Mouse (Mus musculus): ENCODE measurements at regions not wholly inside any gene's neighbourhood (a gene's known extent, or its start where the extent isn't known, plus 50 kb on each side); places are given as distances from the start of the nearest gene placed in this dataset.

DNA sequence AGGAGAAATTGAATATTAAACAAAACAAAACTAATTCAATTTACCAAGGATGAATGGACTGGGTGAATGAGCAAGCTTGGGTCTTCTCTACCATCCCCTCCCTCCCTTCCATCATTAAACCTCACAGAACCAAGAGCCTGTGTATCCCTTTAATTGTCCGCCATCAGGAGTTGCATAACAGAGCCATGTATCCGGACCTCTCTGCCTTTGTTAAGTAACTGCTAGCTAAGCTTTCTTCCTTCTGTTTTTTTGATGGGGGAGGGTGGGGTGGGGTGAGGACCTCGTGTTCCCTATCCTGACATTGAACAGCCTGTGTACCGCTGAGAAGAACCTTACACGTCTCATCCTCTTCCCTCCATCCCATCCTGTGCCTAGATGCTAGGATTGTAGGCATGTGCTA, 274.0 kb downstream of the Pmp22 start:
- DNase-seq: no peak

GRCm38 (mm10) chr11:63404719-63405118, 275.9 kb downstream of the Pmp22 start:
- peak; percentile 63 to 91 for DNase-seq

DNA sequence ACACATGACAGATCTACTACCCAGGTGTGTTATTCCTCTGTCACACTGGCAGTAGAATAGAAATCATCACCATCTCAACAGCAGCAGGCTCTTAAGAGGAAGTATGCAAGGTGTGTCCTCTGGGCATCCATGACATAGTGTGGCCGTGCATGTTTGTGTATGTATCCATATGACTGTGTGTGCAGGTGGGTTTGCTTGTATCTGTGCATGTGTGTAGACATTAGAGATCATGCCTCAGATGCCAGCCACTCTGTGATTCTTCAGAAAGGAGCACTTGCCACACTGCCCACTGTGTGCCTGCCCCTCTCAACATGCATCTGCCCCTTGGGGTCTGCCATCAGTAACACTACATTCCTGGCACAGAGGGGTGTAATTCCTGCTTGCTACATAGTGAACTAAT, 280.6 kb downstream of the Pmp22 start:
- no peak for DNase-seq

- DNase-seq: no peak
Measured at GRCm38 (mm10) chr11:63410921-63411320, 282.1 kb downstream of the Pmp22 start.

- no peak for DNase-seq
Measured at GRCm38 (mm10) chr11:63412364-63412991, 283.7 kb downstream of the Pmp22 start.

GRCm38 (mm10) chr11:63413106-63413505, 284.3 kb downstream of the Pmp22 start:
- peak; percentile 31 to 51 for DNase-seq

- DNase-seq: no peak
Measured at GRCm38 (mm10) chr11:63413621-63414020, 284.8 kb downstream of the Pmp22 start.

DNA sequence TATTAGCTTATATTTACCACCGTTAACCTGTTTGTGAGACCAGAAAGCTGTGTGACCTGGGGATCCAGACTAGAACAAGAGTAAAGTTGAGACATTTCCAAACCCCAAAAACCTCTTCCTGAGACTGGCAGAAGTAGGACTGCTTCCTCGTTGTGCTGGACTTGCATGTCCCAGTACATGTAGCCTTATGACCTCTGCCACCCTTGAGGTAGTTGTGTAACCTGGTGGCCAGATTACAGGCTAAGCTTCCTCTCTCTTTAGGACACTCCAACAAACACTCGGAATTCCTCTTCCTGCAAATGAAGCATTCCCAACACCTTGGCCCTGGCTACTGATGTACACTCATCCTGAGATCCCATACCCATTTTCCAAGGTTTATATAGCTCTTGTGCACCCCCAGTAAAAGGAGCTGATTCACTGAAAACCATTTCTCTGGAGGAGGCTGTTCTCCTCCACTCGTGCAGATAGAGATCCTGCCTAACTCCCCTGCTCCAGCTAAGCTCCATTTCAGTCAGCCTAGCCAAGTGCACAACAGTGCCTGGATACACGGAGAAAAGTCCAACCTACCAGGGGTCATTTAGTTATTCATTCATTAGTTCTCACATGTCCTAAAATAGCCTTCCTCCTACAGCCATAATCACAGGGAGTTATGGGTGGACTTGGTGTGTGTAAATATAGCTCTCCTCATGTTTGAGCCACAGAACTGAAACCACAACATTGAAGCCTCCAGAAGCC, 289.4 kb downstream of the Pmp22 start:
- peak; percentile 49 to 58 for DNase-seq

DNA sequence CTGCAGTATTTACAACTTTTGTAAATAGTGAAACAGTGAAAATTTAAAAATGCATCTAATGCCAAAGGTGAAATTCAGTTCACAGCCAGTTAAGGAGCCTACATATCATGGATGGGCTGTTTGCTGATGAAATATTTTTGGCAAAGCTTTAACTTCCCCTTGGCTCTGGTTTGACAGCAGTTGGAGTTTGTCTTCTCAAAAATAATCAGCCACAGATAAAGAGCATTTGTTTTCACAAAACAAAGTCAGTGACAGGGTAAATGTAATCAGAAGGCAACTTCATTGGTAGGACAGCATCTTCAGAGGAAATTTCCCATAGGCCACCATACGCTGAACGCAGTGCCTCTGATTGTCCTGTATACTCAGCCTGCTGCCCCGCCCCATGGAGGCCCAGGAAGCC, 291.6 kb downstream of the Pmp22 start:
- no peak for DNase-seq

DNA sequence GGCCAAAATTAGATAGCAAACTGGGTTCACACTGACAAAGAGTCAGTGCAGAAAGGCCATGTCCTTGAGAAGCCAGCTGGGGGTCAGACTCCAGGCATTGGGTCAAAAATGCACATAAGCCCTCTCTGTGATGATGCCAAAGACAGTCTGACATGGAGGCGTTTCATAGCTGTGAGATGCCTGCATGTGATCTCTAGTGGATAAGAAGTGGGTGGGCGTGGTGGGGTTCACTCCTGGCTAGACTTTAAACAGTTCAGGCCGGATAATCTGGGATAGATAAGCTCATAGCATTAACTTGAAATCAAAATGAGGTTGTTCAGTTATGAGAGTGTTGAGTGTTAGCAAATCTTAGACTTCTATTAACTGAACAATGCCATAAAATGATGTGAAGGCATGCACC, 293.3 kb downstream of the Pmp22 start:
- DNase-seq: no peak

- no peak for DNase-seq
Measured at GRCm38 (mm10) chr11:63424319-63424718, 295.5 kb downstream of the Pmp22 start.

DNA sequence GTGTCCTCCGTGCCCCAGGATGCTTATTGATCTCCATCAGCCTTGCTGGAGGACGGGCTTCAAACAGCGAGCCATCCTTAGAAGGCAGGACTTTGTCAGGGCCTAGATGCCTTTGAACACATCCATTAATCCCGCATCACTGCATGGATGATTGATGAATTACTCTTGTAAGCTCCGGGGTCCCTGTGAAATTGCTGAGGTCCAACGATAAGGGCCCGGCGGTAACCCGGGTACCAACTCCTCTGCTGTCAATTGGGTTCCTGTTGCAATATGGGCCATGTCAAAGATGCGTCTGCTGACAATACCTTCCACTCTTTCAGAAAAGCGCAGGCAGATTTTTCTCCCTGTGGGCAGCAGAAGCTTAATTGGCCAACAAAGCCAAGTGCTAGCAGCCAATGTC, 297.0 kb downstream of the Pmp22 start:
- no peak for DNase-seq

DNA sequence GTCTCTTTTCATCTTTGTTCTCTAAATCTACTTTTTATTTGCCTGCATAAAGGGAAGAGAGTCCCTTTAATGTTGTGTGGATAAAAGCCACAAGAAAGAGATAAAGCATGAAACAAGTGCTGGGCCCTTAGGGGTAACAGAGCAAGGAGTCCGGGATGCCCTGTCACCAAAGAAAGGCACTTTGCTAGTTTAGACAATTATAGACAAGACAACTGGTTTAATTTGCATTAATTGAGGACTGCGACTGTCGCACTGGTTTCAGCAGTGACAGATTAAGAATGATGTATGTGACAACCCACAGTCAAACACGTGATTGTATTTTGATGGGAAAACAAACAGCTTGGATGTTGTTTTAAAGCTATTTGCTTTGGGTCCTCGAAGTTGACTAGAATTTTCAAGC, 325.0 kb downstream of the Pmp22 start:
- no peak for DNase-seq

DNA sequence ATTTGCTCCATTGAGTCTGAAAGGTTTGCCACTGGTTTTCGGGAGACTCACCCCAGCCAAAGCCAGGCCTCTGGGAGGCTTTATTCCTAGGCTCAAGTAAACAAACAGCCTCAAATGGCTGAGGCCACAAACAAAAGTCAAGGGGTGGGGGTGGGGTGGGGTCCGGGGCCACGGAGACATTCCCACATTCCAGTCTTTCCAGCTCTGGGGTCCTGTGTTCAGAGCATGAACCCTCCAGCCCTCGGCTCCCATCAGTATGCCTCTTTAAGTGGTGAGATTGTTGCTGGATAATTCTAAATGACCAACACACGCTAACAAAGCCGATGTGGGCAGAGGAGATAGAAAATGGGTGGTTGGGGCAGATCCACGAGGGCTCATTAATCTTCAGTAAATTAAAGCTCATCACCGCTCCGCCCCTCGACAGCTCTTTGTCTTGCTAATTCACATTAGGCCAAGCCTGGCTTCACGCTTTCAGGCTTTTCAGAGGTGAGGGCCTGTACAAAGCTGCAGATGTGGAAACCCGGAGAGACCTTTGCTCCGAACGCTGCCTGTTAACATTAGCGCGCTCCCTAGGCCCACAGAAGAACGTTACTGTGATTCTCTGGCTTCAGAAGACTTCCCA, 326.2 kb downstream of the Pmp22 start:
- no peak for DNase-seq

- DNase-seq: peak; percentile 7 to 29
Measured at GRCm38 (mm10) chr11:63456356-63456755, 327.6 kb downstream of the Pmp22 start.

GRCm38 (mm10) chr11:63457250-63457649, 328.5 kb downstream of the Pmp22 start:
- DNase-seq: no peak

- DNase-seq: no peak
Measured at GRCm38 (mm10) chr11:63460146-63460545, 331.4 kb downstream of the Pmp22 start.

DNA sequence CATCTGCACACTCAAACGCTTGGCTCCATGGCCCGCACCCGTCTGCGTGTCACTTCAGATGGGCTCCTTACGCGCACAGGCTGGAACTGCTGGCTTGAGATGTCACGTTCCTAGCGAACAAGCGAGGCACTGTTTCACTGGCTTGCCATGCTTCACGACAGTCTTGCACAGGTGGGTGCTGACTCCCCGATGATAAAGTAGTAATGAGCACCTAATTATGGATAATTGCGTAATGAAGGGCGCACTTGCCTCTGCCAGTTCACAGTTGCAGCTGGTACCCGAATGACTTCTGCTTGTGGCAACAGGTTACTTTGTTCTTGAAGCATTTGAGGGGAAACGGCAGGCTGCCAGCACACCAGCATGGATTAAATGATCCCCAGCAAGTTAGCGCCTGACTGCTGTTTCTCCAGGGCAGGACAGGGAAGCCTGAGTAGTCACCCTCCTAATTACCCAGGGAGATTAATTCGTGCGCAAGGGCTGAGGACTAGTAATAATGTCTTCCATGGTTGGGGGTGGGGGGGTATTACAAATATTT, 335.1 kb downstream of the Pmp22 start:
- peak; percentile 31 to 39 for DNase-seq

DNA sequence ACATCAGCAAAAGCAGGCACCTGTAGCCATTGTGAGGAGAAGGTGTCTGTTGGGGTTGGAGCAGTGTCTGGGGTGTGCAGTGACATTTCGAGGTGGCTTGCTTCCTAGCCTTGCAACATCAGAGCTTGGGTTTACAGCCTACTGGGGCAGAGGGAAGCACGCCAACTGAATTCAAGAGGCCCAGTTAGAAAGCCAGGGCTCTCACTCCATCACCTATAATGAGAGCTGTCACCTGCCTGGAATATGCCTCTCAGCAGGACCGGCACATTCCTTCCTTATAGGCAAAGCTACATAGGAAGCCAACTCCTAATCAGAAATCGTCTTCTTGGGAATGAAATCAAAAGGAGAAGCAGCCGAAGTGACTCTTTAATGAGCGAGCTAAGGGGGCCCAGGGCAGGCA, 337.2 kb downstream of the Pmp22 start:
- no peak for DNase-seq

DNA sequence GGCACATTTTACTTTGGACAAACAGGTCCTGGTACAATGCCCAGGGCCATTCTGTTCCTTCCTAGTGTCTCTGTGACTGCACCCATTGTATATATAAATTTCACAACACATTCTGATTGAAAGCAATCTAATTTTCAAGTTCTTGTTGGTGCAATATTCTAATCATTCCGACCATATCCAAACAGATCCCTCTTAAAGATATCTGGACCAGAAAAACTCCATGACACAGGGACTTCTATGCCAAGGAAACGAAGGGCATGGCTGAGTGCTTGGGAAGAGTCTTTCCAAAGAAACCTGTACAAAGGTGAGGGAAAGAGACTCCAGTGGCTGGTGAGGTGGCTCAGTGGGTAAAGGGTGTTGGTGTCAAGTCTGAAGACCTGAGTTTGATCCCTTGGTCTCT, 337.8 kb downstream of the Pmp22 start:
- no peak for DNase-seq

- no peak for DNase-seq
Measured at GRCm38 (mm10) chr11:63474831-63475230, 346.0 kb downstream of the Pmp22 start.

DNA sequence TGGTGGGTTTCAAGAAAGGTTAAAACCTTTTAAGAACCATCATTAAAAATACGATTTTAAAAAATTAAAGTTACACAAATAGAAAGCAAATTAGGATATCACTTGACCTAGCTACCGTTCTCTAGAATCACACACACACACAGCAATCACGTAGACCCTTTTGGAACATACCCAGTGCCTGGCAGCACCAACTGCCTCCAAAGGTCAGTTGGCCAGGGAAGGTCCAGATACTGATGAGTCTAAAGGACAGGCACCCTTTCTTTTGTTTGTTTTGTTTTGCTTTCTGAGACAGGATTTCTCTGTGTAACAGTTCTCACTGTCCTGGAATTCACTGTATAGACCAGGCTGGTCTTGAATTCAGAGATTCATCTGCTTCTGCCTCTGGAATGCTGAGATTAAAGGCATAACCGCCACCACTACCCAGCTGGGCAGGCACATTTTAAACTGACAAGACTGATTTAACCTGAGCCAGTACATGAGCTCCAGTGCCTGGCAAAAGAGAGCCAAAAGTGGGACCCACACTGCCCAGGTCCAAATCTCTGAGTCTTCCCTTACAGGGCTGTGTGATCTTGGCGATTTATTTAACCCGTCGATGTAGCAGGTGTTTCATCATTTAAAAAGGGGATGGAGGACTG, 353.0 kb downstream of the Pmp22 start:
- peak; percentile 25 to 49 for DNase-seq

- DNase-seq: peak in 1 of 2 experiments; percentile 1
Measured at GRCm38 (mm10) chr11:63482593-63482992, 353.8 kb downstream of the Pmp22 start.
